Mouse (Mus musculus) spleen, adult 2 months (tissue): ENCODE data around the gene Lgmn. TPM values are rescaled to one million over a fixed set of nuclear protein-coding genes. Genes with fewer than 3 reads are reported as not detected.

Source experiments
- DNase-seq, 2 experiments: peaks; one replicate each; pipeline versions ENCODE4 v3.0.0 to v3.0.0-alpha.2; 2012 to 2021; ENCODE audit warnings: low spot score in 2 of 2, low read depth in 1 of 2
- H3K27ac ChIP-seq: fragments of 200-500 bp; 2 replicates; pipeline ENCODE4 v1.5.1; 2012; ENCODE audit warnings: low read length, inconsistent platforms; ENCODE audit not compliant: insufficient read depth
- H3K27me3 ChIP-seq: fragments of 200-500 bp; 2 replicates; pipeline ENCODE4 v1.6.1; 2012; ENCODE audit warnings: mild to moderate bottlenecking, moderate library complexity, low read length, inconsistent platforms; ENCODE audit not compliant: control insufficient read depth, insufficient read depth
- H3K36me3 ChIP-seq: fragments of 200-500 bp; 2 replicates; pipeline ENCODE4 v1.6.1; 2012; ENCODE audit warnings: mild to moderate bottlenecking, low read length, inconsistent platforms; ENCODE audit not compliant: control insufficient read depth, insufficient read depth
- H3K4me1 ChIP-seq: fragments of 200-500 bp; 2 replicates; pipeline ENCODE4 v1.6.1; 2011; ENCODE audit warnings: inconsistent platforms; ENCODE audit not compliant: control insufficient read depth, insufficient read depth, insufficient read length
- H3K4me3 ChIP-seq: fragments of 200-500 bp; 2 replicates; pipeline ENCODE4 v1.5.1; 2011; ENCODE audit warnings: mild to moderate bottlenecking, inconsistent platforms; ENCODE audit not compliant: insufficient read depth, insufficient read length; ENCODE audit errors: extremely low read depth
- CTCF ChIP-seq: fragments of 200-500 bp; IDR thresholded peaks from 2 replicates; pipeline ENCODE4 v1.5.1; 2011; ENCODE audit warnings: mild to moderate bottlenecking, inconsistent platforms; ENCODE audit not compliant: insufficient read depth, insufficient read length, insufficient replicate concordance; ENCODE audit errors: extremely low read depth
- POLR2A ChIP-seq: fragments of 200-500 bp; IDR thresholded peaks from 2 replicates; pipeline ENCODE4 v1.6.1; 2011; ENCODE audit warnings: low read depth, low read length, inconsistent platforms
- WGBS: fragments of 180-500 bp; shearing (Covaris S2); methylation state at CpG from one replicate; pipeline ENCODE4 v1.1.7; 2018; 5-methylcytosine and 5-hydroxymethylcytosine counted together
- polyA plus RNA-seq: library from polyadenylated mRNA; depleted of rRNA; stranded (reverse); fragments of >200 nt; gene quantifications from 2 replicates; pipeline ENCODE4 v1.2.3, GENCODE M21; 2012; rRNA removed

Gene Lgmn
- polyA plus RNA-seq: 111 and 132 TPM in 2 replicates

DNA sequence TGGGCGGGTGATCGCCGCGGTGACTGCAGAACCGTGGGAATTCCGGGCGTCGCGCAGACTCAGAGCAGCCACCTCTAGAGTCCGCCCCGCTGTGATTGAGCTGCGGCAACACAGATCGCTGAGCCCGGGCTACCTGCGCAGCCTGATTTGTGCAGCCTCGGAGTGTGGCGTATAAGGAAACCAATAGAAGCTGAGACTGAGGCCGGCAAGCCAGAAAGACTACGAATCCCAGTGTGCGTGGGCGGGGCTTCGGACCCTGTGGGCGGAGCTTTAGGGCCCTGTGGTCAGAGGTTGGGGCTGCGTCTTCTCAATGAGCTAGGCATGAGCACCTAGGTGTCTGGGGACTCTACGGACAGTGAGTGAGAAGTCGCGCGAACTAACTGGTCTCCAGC lies at the start of gene Lgmn:
TSS of gene Lgmn (minus strand) at position 182 of the 392 bp plus-strand sequence.
- Histone ChIP-seq H3K27ac (peak within 1 kb of the TSS; percentile 53), H3K27me3 (no peaks in the 10 kb centered on the region), H3K4me1 (peaks cover 6% of the 10 kb centered on the region; the same call in 1 of the 2 replicates), H3K36me3 (no peaks in the 10 kb centered on the region), H3K4me3 (peak within 1 kb of the TSS; percentile 73)
- peak; percentile 90 to 99 for DNase-seq
- TF ChIP-seq POLR2A (peak; percentile 16), CTCF (no peak)
- WGBS: 2% methylated on average over 28 of the region's 28 CpGs

DNA sequence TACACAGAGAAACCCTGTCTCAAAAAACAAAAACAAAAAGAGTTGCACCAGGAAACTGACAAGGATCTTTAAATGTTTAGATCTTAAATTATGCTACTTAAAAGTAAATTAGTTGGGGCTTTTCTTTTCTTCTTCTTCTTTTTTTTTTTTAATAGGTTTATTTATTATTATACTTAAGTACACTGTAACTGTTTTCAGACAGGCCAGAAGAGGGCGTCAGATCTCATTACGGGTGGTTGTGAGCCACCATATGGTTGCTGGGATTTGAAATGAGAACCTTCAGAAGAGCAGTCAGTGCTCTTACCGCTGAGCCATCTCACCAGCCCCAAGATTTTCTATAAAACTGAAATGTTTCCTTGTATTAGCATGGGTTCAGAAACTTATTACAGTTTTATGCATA lies 45.3 kb upstream of the Lgmn start:
- Histone ChIP-seq H3K27me3 (no peaks in the 10 kb centered on the region), H3K4me3 (no peak overlapping the region), H3K27ac (no peak overlapping the region), H3K36me3 (peaks cover 57% of the 10 kb centered on the region), H3K4me1 (no peaks in the 10 kb centered on the region)
- 73% methylated on average over 3 of the region's 3 CpGs for WGBS
- no peak for DNase-seq
- no peak for TF ChIP-seq POLR2A
- no peak for TF ChIP-seq CTCF

DNA sequence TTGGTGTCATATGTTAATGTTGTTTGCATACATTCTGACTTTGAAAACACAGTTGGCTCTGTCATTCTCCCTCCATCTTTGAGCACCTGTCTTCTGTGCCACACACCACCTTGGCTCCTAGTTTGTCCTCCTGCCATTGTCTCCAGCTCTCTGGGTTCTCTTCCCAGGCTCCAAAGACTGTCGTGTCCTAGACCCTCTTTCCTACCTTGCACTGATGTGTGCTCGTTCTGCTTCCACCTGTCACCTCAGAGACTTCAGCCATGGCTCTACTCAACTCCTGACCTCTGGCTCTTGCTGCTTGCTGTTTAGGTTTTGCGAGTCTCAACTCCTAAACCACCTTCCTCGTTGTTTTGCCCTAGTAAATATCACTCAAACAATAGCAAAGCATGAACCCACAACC lies 40.9 kb upstream of the Lgmn start:
- Histone ChIP-seq H3K27me3 (no peaks in the 10 kb centered on the region), H3K4me3 (no peak overlapping the region), H3K36me3 (peaks cover 49% of the 10 kb centered on the region), H3K4me1 (no peaks in the 10 kb centered on the region), H3K27ac (no peak overlapping the region)
- no peak for DNase-seq
- TF ChIP-seq CTCF (no peak), POLR2A (no peak)
- 91% methylated on average over 4 of the region's 4 CpGs for WGBS

DNA sequence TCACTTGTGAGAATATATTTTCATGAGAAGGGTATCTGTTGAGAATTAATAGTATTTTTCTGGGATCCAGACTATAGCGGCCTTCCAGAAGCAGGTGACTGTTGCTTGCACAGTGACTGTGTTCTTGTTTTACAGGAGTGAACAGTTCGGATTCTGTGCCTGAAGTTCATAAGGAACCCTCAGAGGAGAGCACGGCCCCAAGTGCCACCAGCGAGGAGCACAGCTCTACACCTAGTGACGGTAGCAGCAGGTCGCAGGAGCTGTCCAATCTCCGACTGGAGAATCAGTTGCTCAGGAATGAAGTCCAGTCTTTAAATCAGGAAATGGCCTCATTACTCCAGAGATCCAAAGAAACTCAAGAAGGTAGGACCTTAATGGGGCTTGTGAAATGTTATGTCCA lies 34.8 kb upstream of the Lgmn start:
- 96% methylated on average over 7 of the region's 7 CpGs for WGBS
- DNase-seq: no peak
- Histone ChIP-seq H3K36me3 (peaks cover 23% of the 10 kb centered on the region), H3K27me3 (no peaks in the 10 kb centered on the region), H3K27ac (no peak overlapping the region), H3K4me3 (no peak overlapping the region), H3K4me1 (no peaks in the 10 kb centered on the region)
- TF ChIP-seq CTCF: no peak
- TF ChIP-seq POLR2A: no peak

DNA sequence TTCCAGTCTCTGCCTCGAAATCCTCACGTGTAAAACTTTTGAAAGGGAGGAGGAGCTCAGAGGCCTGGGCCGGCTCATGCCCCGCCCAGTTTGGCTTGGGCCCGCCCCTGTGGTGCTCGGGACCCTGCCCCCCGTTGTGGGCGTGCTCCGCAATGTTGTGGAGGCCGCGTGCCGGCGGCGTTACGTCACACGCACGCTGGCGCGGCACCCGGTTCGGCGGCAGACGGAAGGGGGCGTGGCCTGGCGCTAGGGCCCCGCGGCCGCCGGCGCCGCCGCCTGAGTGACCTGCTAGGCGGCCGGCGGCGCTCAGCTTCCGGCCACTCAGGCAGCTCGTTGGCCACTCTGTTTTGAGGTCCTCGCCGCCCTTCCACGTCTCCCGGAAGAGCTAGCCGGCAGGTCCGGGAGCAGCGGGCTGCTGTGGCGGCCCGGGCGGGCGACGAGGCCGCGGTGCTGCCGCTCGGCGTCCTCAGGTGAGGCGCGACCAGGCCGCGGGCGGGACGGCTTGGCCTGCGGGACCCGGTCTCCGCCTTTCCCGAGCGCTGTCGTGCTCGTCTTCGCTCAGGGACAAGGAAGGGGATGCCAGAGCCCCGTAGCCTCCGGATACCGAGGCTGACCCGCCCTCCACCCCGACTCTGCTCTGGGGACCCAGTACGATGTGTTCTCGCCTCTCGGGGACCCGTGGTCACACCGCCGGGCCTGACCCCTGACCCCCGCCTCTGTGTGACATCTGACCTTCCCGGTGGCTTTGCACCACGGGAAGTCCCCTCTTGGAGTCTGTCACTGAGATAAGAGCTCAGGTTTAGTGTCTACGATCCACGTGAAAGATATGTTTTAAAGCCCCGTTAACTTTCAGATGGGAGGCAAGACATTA lies 29.5 kb upstream of the Lgmn start, which contains the start of gene Golga5:
TSS of gene Golga5 (plus strand) at position 242 of the 871 bp plus-strand sequence.
- Histone ChIP-seq H3K4me3 (peak within 1 kb of the TSS; percentile 88), H3K27me3 (no peaks in the 10 kb centered on the region), H3K4me1 (no peaks in the 10 kb centered on the region), H3K36me3 (peaks cover 6% of the 10 kb centered on the region; the same call in 1 of the 2 replicates), H3K27ac (peak within 1 kb of the TSS; percentile 62)
- peak; percentile 61 for TF ChIP-seq POLR2A
- TF ChIP-seq CTCF: no peak
- 1% methylated on average over 77 of the region's 86 CpGs for WGBS
- DNase-seq: peak; percentile 91 to 97

DNA sequence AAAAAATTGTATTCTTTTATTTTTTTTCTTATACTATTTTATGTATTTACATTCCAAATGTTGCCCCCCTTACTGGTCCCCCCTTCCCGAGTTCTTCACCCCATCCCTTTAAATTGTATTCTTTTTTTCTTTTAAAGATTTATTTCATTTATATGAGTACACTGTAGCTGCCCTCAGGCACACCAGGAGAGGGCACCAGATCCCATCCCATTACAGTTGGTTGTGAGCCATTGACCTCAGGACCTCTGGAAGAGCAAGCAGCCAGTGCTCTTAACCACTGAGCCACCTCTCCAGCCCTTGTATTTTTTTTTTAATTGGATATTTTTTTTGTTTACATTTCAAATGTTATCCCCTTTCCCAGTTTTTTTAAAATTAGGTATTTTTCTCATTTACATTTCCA lies 28.5 kb upstream of the Lgmn start:
- WGBS: 92% methylated on average over 1 of the region's 1 CpGs
- no peaks in the 10 kb centered on the region for H3K27me3 ChIP-seq
- DNase-seq: no peak
- TF ChIP-seq CTCF (no peak), POLR2A (no peak)
- no peaks in the 10 kb centered on the region for H3K4me1 ChIP-seq
- no peak overlapping the region for H3K4me3 ChIP-seq
- no peak overlapping the region for H3K27ac ChIP-seq
- H3K36me3 ChIP-seq: peaks cover 4% of the 10 kb centered on the region; the same call in 1 of the 2 replicates

DNA sequence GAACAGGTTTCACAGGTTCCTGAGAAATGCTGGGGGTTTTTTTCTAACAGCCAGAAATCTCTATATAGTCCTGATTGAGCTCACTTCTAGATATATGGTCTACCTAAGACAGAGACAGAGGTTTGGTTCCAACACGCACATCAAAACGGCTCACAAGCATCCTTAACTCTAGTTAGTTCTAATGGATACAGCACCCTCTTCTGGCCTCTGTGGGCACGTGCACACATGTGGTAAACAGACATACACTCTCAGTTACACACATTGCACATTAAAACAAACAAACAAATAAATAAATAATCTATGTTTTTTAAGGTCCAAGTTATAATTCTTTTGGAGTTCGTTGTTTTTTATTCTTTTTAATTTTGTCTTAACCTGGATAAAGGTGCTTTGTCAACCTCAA lies 25.0 kb upstream of the Lgmn start:
- TF ChIP-seq CTCF: no peak
- TF ChIP-seq POLR2A: no peak
- 82% methylated on average over 4 of the region's 4 CpGs for WGBS
- Histone ChIP-seq H3K4me3 (no peak overlapping the region), H3K27ac (no peak overlapping the region), H3K4me1 (no peaks in the 10 kb centered on the region), H3K36me3 (no peaks in the 10 kb centered on the region), H3K27me3 (no peaks in the 10 kb centered on the region)
- no peak for DNase-seq
